Mouse (Mus musculus) forebrain, embryonic 11.5 days (tissue): ENCODE measurements around the gene Gm10337. TPM values are rescaled to one million over a fixed set of nuclear protein-coding genes. Genes with fewer than 3 reads are reported as not detected.

Experiments used
- ATAC-seq: fragments of 200-750 bp; cut with Nextera tagmentation; replicated peaks from 2 replicates; pipeline ENCODE4 v1.8.0; 2017; ENCODE audit warnings: moderate TSS enrichment; ENCODE audit not compliant: low FRiP score
- DNase-seq: peaks from one replicate; pipeline ENCODE4 v3.0.0-alpha.2; 2017; ENCODE audit warnings: low spot score
- H3K27ac ChIP-seq: fragments of 300-500 bp; sonication (generic); 2 replicates; pipeline ENCODE4 v1.5.1; 2014; ENCODE audit warnings: low read depth, low read length
- H3K27me3 ChIP-seq: fragments of 300-500 bp; sonication (generic); 2 replicates; pipeline ENCODE4 v1.6.1; 2014; ENCODE audit warnings: mild to moderate bottlenecking, low read length, mixed read lengths; ENCODE audit not compliant: control insufficient read depth, insufficient read depth
- H3K36me3 ChIP-seq: fragments of 300-500 bp; sonication (generic); 2 replicates; pipeline ENCODE4 v1.6.1; 2014; ENCODE audit warnings: mild to moderate bottlenecking, low read length, moderate library complexity, mixed read lengths; ENCODE audit not compliant: control insufficient read depth, insufficient read depth
- H3K4me1 ChIP-seq: fragments of 300-500 bp; sonication (generic); replicated peaks from 2 replicates; pipeline ENCODE4 v1.6.1; 2014; ENCODE audit warnings: low read length, mixed read lengths; ENCODE audit not compliant: control insufficient read depth, insufficient read depth
- H3K4me2 ChIP-seq: fragments of 300-500 bp; sonication (generic); 2 replicates; pipeline ENCODE4 v1.6.1; 2014; ENCODE audit warnings: low read depth, mild to moderate bottlenecking, low read length, moderate library complexity, mixed read lengths; ENCODE audit not compliant: severe bottlenecking
- H3K4me3 ChIP-seq: fragments of 300-500 bp; sonication (generic); 2 replicates; pipeline ENCODE4 v1.5.1; 2014; ENCODE audit warnings: low read depth, low read length
- H3K9ac ChIP-seq: fragments of 300-500 bp; sonication (generic); 2 replicates; pipeline ENCODE4 v1.6.1; 2014; ENCODE audit warnings: low read length
- H3K9me3 ChIP-seq: fragments of 300-500 bp; sonication (generic); 2 replicates; pipeline ENCODE4 v1.6.1; 2016; ENCODE audit warnings: low read length, mixed read lengths; ENCODE audit not compliant: control insufficient read depth
- WGBS: fragments of 180-500 bp; shearing (Covaris S2); extraction: QIAGEN DNeasy Blood & Tissue Kit; methylation state at CpG from one replicate; pipeline ENCODE4 v1.1.7; 2014; 5-methylcytosine and 5-hydroxymethylcytosine counted together
- polyA plus RNA-seq: library from polyadenylated mRNA; unstranded; fragments of >200 nt; fragmentation: Nextera tagmentation; extraction: Ambion mirVana; gene quantifications from 2 replicates; pipeline ENCODE4 v1.2.1, GENCODE M21; 2014

Gm10337 gene
- polyA plus RNA-seq, 1 experiment from 2014 or later: not detected

GRCm38 (mm10) chr15:102516293-102516692, 12.8 kb downstream of the Gm10337 start:
- Histone ChIP-seq H3K9me3 (no peaks in the 10 kb centered on the region), H3K27me3 (no peaks in the 10 kb centered on the region), H3K4me1 (peaks cover 19% of the 10 kb centered on the region), H3K9ac (peak overlapping the region; percentile 80), H3K4me2 (peak overlapping the region; percentile 92), H3K27ac (peak overlapping the region; percentile 84), H3K36me3 (no peaks in the 10 kb centered on the region), H3K4me3 (peak overlapping the region; percentile 69)
- WGBS: 0% methylated on average over 12 of the region's 12 CpGs
- DNase-seq: no peak
- ATAC-seq: no peak; the same call in 1 of the 2 replicates

GRCm38 (mm10) chr15:102516728-102517404, 13.3 kb downstream of the Gm10337 start, which contains the start of gene Map3k12:
TSS of gene Map3k12 (minus strand) at chr15:102517064.
- Histone ChIP-seq H3K4me2 (peak within 1 kb of the TSS; percentile 92), H3K9ac (peak within 1 kb of the TSS; percentile 80), H3K4me1 (peaks cover 13% of the 10 kb centered on the region), H3K36me3 (no peaks in the 10 kb centered on the region), H3K27ac (peak within 1 kb of the TSS; percentile 84), H3K4me3 (peak within 1 kb of the TSS; percentile 69), H3K9me3 (no peaks in the 10 kb centered on the region), H3K27me3 (no peaks in the 10 kb centered on the region)
- WGBS: under 1% methylated on average over 43 of the region's 43 CpGs
- peak; percentile 89 for DNase-seq
- ATAC-seq: peak; percentile 19

GRCm38 (mm10) chr15:102517631-102517975, 14.1 kb downstream of the Gm10337 start:
- Histone ChIP-seq H3K9ac (peak overlapping the region; percentile 80), H3K4me2 (peak overlapping the region; percentile 92), H3K27me3 (no peaks in the 10 kb centered on the region), H3K4me1 (peaks cover 11% of the 10 kb centered on the region), H3K9me3 (no peaks in the 10 kb centered on the region), H3K36me3 (no peaks in the 10 kb centered on the region), H3K4me3 (peak overlapping the region; percentile 69), H3K27ac (peak overlapping the region; percentile 84; the same call in 1 of the 2 replicates)
- no peak for ATAC-seq
- DNase-seq: no peak
- 1% methylated on average over 10 of the region's 10 CpGs for WGBS

DNA sequence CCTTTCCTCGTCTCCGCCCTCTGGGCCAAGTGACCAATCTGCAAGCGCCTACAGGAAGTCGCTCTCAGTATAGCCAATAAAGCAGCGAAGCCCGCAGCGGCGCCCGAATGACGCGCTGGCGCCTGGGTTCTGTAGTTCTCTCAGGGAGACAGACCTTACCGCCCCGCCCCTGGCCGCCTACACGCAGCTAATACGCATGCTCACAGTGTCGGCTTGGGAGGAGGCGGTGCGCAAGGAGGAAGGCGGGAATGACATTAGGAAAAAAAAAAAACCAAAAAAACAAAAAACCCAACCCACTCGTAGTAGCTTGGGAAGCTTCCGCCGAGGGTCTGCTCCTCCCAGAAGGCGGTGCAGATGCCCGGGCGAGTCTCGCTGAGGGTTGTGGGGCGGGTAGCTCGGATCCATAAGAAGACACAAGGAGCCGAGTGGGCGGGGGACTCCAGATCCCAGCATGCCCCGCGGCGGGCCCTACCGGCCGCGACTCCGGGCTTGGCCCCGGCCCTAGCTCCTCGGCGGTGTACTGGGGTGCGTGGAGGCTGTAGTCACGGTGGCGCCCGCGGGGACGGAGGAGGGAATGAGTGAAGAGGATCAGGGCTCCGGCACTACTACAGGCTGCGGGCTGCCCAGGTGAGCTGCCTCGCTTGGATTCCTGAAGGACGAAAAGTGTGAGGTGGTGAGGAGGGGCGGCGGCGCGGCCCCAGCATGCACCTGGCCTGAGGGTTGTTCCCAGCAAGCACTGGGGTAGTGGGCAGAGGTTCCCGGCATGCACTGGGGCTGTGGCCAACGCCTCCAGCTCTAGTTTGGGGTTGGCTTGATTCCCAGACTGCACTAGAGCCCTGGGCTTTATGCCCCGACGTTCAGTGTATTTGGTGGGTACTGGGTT, 14.7 kb downstream of the Gm10337 start, which contains the start of gene Tarbp2:
TSS of gene Tarbp2 (plus strand) at position 217 of the 883 bp plus-strand sequence.
- Histone ChIP-seq H3K9ac (peak within 1 kb of the TSS; percentile 80), H3K4me2 (peak within 1 kb of the TSS; percentile 92), H3K4me1 (peaks cover 11% of the 10 kb centered on the region), H3K4me3 (peak within 1 kb of the TSS; percentile 69), H3K9me3 (no peaks in the 10 kb centered on the region), H3K27me3 (no peaks in the 10 kb centered on the region), H3K36me3 (no peaks in the 10 kb centered on the region), H3K27ac (peak within 1 kb of the TSS; percentile 93)
- ATAC-seq: peak; percentile 92
- DNase-seq: peak; percentile 99
- under 1% methylated on average over 60 of the region's 60 CpGs for WGBS

DNA sequence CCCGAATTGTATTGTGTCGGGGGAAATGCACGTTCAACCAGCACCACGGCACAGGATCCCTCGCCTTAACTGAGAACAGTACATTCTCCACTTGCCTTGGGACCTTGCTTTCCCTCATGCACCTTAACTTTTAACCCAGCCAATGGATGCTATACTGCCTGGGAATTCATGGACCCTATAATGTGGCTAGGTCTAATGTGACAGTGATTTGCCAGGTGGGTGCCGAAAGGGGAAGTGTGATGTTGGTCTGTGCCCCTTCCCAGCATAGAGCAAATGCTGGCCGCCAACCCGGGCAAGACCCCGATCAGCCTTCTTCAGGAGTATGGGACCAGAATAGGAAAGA, 15.3 kb downstream of the Gm10337 start:
- Histone ChIP-seq H3K9ac (peak overlapping the region; percentile 80), H3K4me1 (peaks cover 11% of the 10 kb centered on the region), H3K4me2 (peak overlapping the region; percentile 92), H3K36me3 (no peaks in the 10 kb centered on the region), H3K4me3 (peak overlapping the region; percentile 69), H3K27me3 (no peaks in the 10 kb centered on the region), H3K27ac (peak overlapping the region; percentile 93), H3K9me3 (no peaks in the 10 kb centered on the region)
- 18% methylated on average over 9 of the region's 9 CpGs for WGBS
- ATAC-seq (peak; percentile 1; the same call in 1 of the 2 replicates), DNase-seq (no peak)

GRCm38 (mm10) chr15:102519211-102520141, 16.0 kb downstream of the Gm10337 start:
- Histone ChIP-seq H3K27me3 (no peaks in the 10 kb centered on the region), H3K27ac (no peak overlapping the region; the same call in 1 of the 2 replicates), H3K4me1 (peaks cover 11% of the 10 kb centered on the region), H3K9me3 (no peaks in the 10 kb centered on the region), H3K4me3 (peak overlapping the region; percentile 69), H3K36me3 (no peaks in the 10 kb centered on the region), H3K9ac (peak overlapping the region; percentile 80), H3K4me2 (peak overlapping the region; percentile 92)
- WGBS: 83% methylated on average over 15 of the region's 17 CpGs
- DNase-seq (no peak), ATAC-seq (no peak)

DNA sequence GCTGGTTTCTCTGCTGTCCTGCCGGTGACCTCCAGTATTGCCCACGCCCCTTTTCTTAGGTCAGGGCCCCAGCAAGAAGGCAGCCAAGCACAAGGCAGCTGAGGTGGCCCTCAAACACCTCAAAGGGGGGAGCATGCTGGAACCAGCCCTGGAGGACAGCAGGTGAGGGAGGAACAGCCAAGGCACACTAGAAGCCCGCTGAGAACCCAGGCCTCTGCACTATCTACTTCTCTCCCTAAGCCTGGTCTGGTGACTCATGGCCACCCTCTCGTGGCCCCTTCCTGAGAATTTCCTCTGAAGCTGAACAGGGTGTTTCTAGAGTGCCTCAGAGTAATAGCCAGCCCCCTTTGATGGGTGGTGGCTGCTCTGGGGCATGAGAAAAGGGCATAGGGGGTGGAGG, 16.9 kb downstream of the Gm10337 start:
- Histone ChIP-seq H3K9ac (no peak overlapping the region), H3K27ac (no peak overlapping the region), H3K9me3 (no peaks in the 10 kb centered on the region), H3K4me1 (peaks cover 11% of the 10 kb centered on the region), H3K4me2 (no peak overlapping the region), H3K36me3 (no peaks in the 10 kb centered on the region), H3K4me3 (no peak overlapping the region), H3K27me3 (no peaks in the 10 kb centered on the region)
- DNase-seq: no peak
- no peak for ATAC-seq
- 90% methylated on average over 4 of the region's 4 CpGs for WGBS

- 80% methylated on average over 4 of the region's 4 CpGs for WGBS
- ATAC-seq: no peak
- no peak overlapping the region for H3K9ac ChIP-seq
Observed at GRCm38 (mm10) chr15:102521480-102521879, 18.0 kb downstream of the Gm10337 start.

More at GRCm38 (mm10) chr15:102521480-102521879, 18.0 kb downstream of the Gm10337 start:
- Histone ChIP-seq H3K27ac (no peak overlapping the region), H3K4me1 (peaks cover 6% of the 10 kb centered on the region; the same call in 1 of the 2 replicates), H3K4me3 (no peak overlapping the region), H3K27me3 (no peaks in the 10 kb centered on the region), H3K4me2 (no peak overlapping the region), H3K9me3 (no peaks in the 10 kb centered on the region), H3K36me3 (no peaks in the 10 kb centered on the region)
- no peak for DNase-seq
